Mouse (Mus musculus): Measurements from ENCODE around the gene Rab3ip.

DNA sequence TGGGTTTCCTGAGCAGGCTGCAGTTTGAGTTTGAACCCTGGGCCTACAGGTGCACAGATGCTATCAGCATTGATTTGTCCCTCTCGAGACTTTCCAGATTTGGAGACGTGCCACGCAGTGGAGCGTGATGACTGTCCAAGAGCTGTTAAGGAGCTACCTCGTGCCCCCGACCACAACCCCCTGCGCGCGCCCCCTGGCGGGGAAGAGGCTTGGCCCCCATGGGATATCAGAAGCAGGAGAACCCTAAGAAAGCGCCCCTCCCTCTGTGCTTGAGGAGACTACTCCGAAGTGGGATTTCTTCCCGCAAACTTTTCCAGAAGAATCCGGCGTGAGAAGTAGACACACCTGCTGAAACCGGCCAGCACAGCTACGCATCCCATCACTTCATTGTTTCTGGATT, 12.2 kb upstream of the Rab3ip start:
- TF ChIP-seq CTCF (IDR thresholded peaks at IDR 0.05; ENCODE audit: low read depth): peak; percentile 28
- no peak for TF ChIP-seq EP300 (IDR thresholded peaks at IDR 0.05; ENCODE audit: low read depth)
